Mouse (Mus musculus) heart, embryonic 16.5 days (tissue): ENCODE results near the gene Cst11. TPM values are rescaled to one million over a fixed set of nuclear protein-coding genes. Genes with fewer than 3 reads are reported as not detected.
A peak's percentile ranks its signal among the peaks of the same experiment; 100 is the strongest.

ENCODE experiments used
- ATAC-seq: fragments of 200-750 bp; cut with Nextera tagmentation; replicated peaks from 2 replicates; pipeline ENCODE4 v1.8.0; 2017; ENCODE audit warnings: moderate number of reproducible peaks; ENCODE audit not compliant: insufficient read depth, low FRiP score; ENCODE audit errors: extremely low read depth
- H3K27ac ChIP-seq: fragments of 300-500 bp; sonication (generic); 2 replicates; pipeline ENCODE4 v1.5.1; 2014; ENCODE audit warnings: mild to moderate bottlenecking, low read length, control low read depth, moderate library complexity
- H3K27me3 ChIP-seq: fragments of 300-500 bp; sonication (generic); 2 replicates; pipeline ENCODE4 v1.6.1; 2014; ENCODE audit warnings: low read length, mixed read lengths; ENCODE audit not compliant: control insufficient read depth, insufficient read depth
- H3K36me3 ChIP-seq: fragments of 300-500 bp; sonication (generic); 2 replicates; pipeline ENCODE4 v1.6.1; 2014; ENCODE audit not compliant: control insufficient read depth, insufficient read depth
- H3K4me1 ChIP-seq: fragments of 300-500 bp; sonication (generic); 2 replicates; pipeline ENCODE4 v1.6.1; 2014; ENCODE audit warnings: low read length, mixed read lengths; ENCODE audit not compliant: control insufficient read depth, insufficient read depth
- H3K4me2 ChIP-seq: fragments of 300-500 bp; sonication (generic); 2 replicates; pipeline ENCODE4 v1.6.1; 2014; ENCODE audit warnings: low read depth, mild to moderate bottlenecking, control low read depth, low read length
- H3K4me3 ChIP-seq: fragments of 300-500 bp; sonication (generic); 2 replicates; pipeline ENCODE4 v1.5.1; 2014; ENCODE audit warnings: mild to moderate bottlenecking, control low read depth, low read length
- H3K9ac ChIP-seq: fragments of 300-500 bp; sonication (generic); 2 replicates; pipeline ENCODE4 v1.6.1; 2014; ENCODE audit warnings: low read length, control low read depth
- H3K9me3 ChIP-seq: fragments of 300-500 bp; sonication (generic); replicated peaks from 2 replicates; pipeline ENCODE4 v1.6.1; 2016; ENCODE audit warnings: low read length; ENCODE audit not compliant: control insufficient read depth
- WGBS: fragments of 180-500 bp; shearing (Covaris S2); extraction: QIAGEN DNeasy Blood & Tissue Kit; methylation state at CpG from one replicate; pipeline ENCODE4 v1.1.7; 2014; 5-methylcytosine and 5-hydroxymethylcytosine counted together
- polyA plus RNA-seq: library from polyadenylated mRNA; unstranded; fragments of >200 nt; fragmentation: Nextera tagmentation; extraction: Ambion mirVana; gene quantifications from 2 replicates; pipeline ENCODE4 v1.2.1, GENCODE M21; 2015

Cst11 gene
- polyA plus RNA-seq, 1 experiment from 2014 or later = not detected

GRCm38 (mm10) chr2:148751893-148752813 lies 19.1 kb downstream of the Cst11 start:
- H3K4me1 ChIP-seq = no peaks in the 10 kb centered on the region
- no peaks in the 10 kb centered on the region for H3K36me3 ChIP-seq
- no peaks in the 10 kb centered on the region for H3K9me3 ChIP-seq
- H3K4me3 ChIP-seq = peak overlapping the region; percentile 45
- WGBS = 15% methylated on average over 15 of the region's 15 CpGs
- H3K9ac ChIP-seq = 0 out of 2 replicates have a peak overlapping the region, but pooled peaks have one; percentile 42
- no peak overlapping the region for H3K27ac ChIP-seq
- peak; percentile 32; the same call in 1 of the 2 replicates for ATAC-seq
- peak overlapping the region; percentile 68 for H3K4me2 ChIP-seq
- no peaks in the 10 kb centered on the region for H3K27me3 ChIP-seq

DNA sequence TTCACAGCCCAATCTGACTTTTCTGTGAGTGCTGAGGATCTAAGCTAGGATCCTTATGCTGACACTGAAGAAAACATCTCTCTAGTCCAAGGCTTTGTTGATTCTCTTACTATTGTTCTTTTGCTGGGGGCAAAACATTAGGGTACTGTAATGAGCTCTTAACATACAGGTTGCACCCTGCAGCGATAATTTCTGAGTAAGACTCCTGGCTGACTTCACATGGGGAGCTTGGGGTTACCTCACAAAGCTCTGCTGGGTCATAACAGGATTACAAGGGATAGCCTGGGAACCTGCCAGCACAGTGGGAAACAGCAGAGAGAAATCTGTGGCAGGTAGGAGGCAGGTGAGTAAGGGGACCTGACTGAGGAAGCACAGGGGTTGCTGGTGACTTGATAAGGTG lies 21.2 kb downstream of the Cst11 start, which contains the start of gene Cstl1:
Cstl1 (plus strand) TSS at position 301 of the 400 bp plus-strand sequence.
- Histone ChIP-seq H3K9me3 (no peaks in the 10 kb centered on the region), H3K4me3 (no peak within 1 kb of the TSS), H3K4me1 (no peaks in the 10 kb centered on the region), H3K36me3 (no peaks in the 10 kb centered on the region), H3K9ac (no peak within 1 kb of the TSS), H3K27me3 (no peaks in the 10 kb centered on the region), H3K4me2 (no peak within 1 kb of the TSS), H3K27ac (no peak within 1 kb of the TSS)
- WGBS = 82% methylated on average over 1 of the region's 1 CpGs
- no peak for ATAC-seq

GRCm38 (mm10) chr2:148743846-148744407 lies 27.4 kb downstream of the Cst11 start:
- Histone ChIP-seq H3K4me1 (no peaks in the 10 kb centered on the region), H3K9ac (no peak overlapping the region), H3K4me3 (no peak overlapping the region), H3K9me3 (peaks cover 5% of the 10 kb centered on the region; the same call in 1 of the 2 replicates), H3K4me2 (no peak overlapping the region), H3K36me3 (no peaks in the 10 kb centered on the region), H3K27me3 (no peaks in the 10 kb centered on the region), H3K27ac (no peak overlapping the region)
- 52% methylated on average over 3 of the region's 3 CpGs for whole genome bisulfite sequencing
- no peak for ATAC-seq

- no peaks in the 10 kb centered on the region for H3K36me3 ChIP-seq
- no peak overlapping the region for H3K4me3 ChIP-seq
- peaks cover 5% of the 10 kb centered on the region; the same call in 1 of the 2 replicates for H3K9me3 ChIP-seq
- no peak overlapping the region for H3K9ac ChIP-seq
- no peaks in the 10 kb centered on the region for H3K27me3 ChIP-seq
- no peak for ATAC-seq
- H3K27ac ChIP-seq = no peak overlapping the region
- 68% methylated on average over 3 of the region's 3 CpGs for WGBS
- no peak overlapping the region for H3K4me2 ChIP-seq
- H3K4me1 ChIP-seq = no peaks in the 10 kb centered on the region
Measured at GRCm38 (mm10) chr2:148743001-148743400, 28.3 kb downstream of the Cst11 start.

GRCm38 (mm10) chr2:148732327-148733000 lies 38.8 kb downstream of the Cst11 start, which contains the start of gene Napb:
TSS of gene Napb (minus strand) at chr2:148732467.
- Histone ChIP-seq H3K4me3 (peak within 1 kb of the TSS; percentile 78), H3K27me3 (no peaks in the 10 kb centered on the region), H3K27ac (peak within 1 kb of the TSS; percentile 18; the same call in 1 of the 2 replicates), H3K4me1 (peaks cover 7% of the 10 kb centered on the region), H3K36me3 (no peaks in the 10 kb centered on the region), H3K4me2 (peak within 1 kb of the TSS; percentile 90), H3K9ac (peak within 1 kb of the TSS; percentile 87), H3K9me3 (0 out of 2 replicates have a peak, but pooled peaks cover 4% of the 10 kb centered on the region)
- peak; percentile 100 for ATAC-seq
- WGBS = 4% methylated on average over 18 of the region's 18 CpGs

DNA sequence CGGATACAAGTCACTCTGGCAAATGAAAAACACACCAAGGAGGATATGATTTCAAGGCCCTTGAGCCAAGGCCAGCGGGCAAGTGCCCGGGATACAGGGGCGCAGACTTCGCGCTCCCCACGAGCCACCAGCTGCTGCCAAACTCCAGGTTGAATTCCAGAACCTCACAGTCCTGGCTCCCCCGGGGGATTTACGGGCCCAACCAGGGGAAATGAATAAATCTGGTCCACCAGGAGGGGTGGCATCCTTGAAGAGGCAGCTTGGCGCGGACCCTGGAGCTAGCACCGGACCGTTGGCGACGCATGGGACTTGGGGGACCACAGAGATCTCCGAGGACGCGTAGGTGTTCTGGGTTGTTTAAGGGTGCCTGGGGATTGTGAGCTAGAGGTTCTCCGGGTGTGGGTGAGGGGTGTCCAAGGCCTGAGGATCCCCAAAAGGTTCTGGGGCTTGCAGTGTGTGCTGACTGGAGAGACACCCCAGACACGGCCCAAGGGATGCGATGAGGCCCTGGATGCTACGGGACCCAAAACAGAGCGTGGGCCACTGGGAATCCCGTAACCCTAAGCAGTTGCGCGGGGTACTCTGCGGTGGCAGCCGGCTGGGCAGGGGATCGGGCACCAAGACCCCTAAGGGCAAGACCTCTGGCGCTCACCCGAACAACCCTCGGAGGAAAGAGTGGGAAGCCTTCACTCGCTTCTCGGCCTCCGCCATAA lies 39.5 kb downstream of the Cst11 start:
- no peaks in the 10 kb centered on the region for H3K27me3 ChIP-seq
- peak overlapping the region; percentile 18; the same call in 1 of the 2 replicates for H3K27ac ChIP-seq
- WGBS = under 1% methylated on average over 35 of the region's 35 CpGs

DNA sequence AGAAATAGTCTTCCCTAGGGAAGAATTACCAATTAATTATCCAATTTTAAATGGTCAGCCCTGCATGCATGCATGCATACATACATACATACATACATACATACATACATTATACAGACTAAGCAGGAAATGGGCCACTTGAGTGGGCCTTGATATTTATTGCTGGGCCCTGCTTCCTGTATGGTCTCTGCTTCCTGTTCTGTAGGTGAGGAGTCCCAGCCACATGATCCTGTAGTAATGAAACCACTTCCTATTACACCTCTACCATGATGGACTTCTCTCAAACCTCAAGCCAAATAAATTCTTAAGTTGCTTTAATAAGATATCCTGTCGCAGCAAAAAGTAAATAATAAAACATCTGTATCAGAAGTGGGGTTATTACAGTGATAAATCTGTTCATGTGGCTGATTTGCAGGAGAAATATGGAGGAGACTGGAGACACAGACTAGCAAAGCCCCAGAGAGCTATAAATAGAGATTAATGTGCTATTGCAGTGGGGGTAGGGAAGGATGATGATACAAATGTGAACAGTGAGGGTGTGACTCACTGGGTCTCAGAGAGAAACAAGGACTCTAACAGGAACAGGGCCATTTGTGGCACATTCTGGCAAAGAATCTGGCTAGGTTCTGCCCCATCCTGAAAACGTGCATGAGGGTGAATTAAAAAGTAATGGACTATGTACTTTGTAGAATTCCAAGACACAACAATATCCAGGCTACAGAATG lies 51.9 kb downstream of the Cst11 start:
- no peak overlapping the region for H3K4me2 ChIP-seq
- no peak overlapping the region for H3K9ac ChIP-seq
- H3K36me3 ChIP-seq = no peaks in the 10 kb centered on the region
- 53% methylated on average over 2 of the region's 2 CpGs for WGBS
- H3K9me3 ChIP-seq = no peaks in the 10 kb centered on the region
- H3K4me3 ChIP-seq = no peak overlapping the region
- no peak overlapping the region for H3K27ac ChIP-seq
- no peaks in the 10 kb centered on the region for H3K27me3 ChIP-seq
- peaks cover 12% of the 10 kb centered on the region for H3K4me1 ChIP-seq
- no peak for ATAC-seq

More for the DNA sequence above, 39.5 kb downstream of the Cst11 start:
- H3K4me2 ChIP-seq = peak overlapping the region; percentile 90
- H3K4me3 ChIP-seq = peak overlapping the region; percentile 78
- H3K4me1 ChIP-seq = peaks cover 7% of the 10 kb centered on the region
- no peaks in the 10 kb centered on the region for H3K36me3 ChIP-seq
- H3K9ac ChIP-seq = peak overlapping the region; percentile 87
- peak; percentile 50 for ATAC-seq
- 0 out of 2 replicates have a peak, but pooled peaks cover 4% of the 10 kb centered on the region for H3K9me3 ChIP-seq
